Mouse (Mus musculus) C2C12 (cell line): ENCODE results near the gene Gm45140. TPM values are rescaled to one million over a fixed set of nuclear protein-coding genes. Genes with fewer than 3 reads are reported as not detected.
A peak's percentile ranks its signal among the peaks of the same experiment; 100 is the strongest.

Source experiments
- H3K27me3 ChIP-seq: one replicate; pipeline ENCODE4 v1.6.1; 2011; ENCODE audit not compliant: control insufficient read depth, insufficient read depth, insufficient read length
- H3K36me3 ChIP-seq: one replicate; pipeline ENCODE4 v1.6.1; 2011; ENCODE audit not compliant: control insufficient read depth, insufficient read depth
- H3K4me3 ChIP-seq: one replicate; pipeline ENCODE4 v1.5.1; 2011; ENCODE audit warnings: mild to moderate bottlenecking, control low read depth; ENCODE audit not compliant: poor library complexity, insufficient read depth, severe bottlenecking
- H3K79me2 ChIP-seq: one replicate; pipeline ENCODE4 v1.6.1; 2011; ENCODE audit not compliant: control insufficient read depth, insufficient read depth
- H3K79me3 ChIP-seq: one replicate; pipeline ENCODE4 v1.6.1; 2011; ENCODE audit warnings: low read depth, control low read depth
- H3ac ChIP-seq: one replicate; pipeline ENCODE3; 2011; ENCODE audit warnings: low read depth; ENCODE audit not compliant: control insufficient read depth, insufficient read length
- CEBPB ChIP-seq: IDR thresholded peaks from one replicate; pipeline ENCODE4 v1.6.1; 2011; ENCODE audit warnings: low read depth, mild to moderate bottlenecking, control low read depth, moderate library complexity
- CTCF ChIP-seq: IDR thresholded peaks from one replicate; pipeline ENCODE4 v1.5.1; 2011; ENCODE audit not compliant: control insufficient read depth, insufficient read depth, insufficient read length
- FOSL1 ChIP-seq: IDR thresholded peaks from one replicate; pipeline ENCODE4 v1.8.0; 2011; ENCODE audit warnings: mild to moderate bottlenecking, low read length; ENCODE audit not compliant: poor library complexity, insufficient read depth, severe bottlenecking
- MAX ChIP-seq: IDR thresholded peaks from one replicate; pipeline ENCODE4 v1.6.1; 2011; ENCODE audit warnings: mild to moderate bottlenecking, control low read depth
- MYOD1 ChIP-seq: IDR thresholded peaks from one replicate; pipeline ENCODE4 v1.6.1; 2011; ENCODE audit warnings: low read depth; ENCODE audit not compliant: control insufficient read depth, insufficient read length
- MYOG ChIP-seq: IDR thresholded peaks from one replicate; pipeline ENCODE4 v1.6.1; 2011; ENCODE audit not compliant: control insufficient read depth, insufficient read length; ENCODE audit errors: extremely low read depth
- USF1 ChIP-seq: IDR thresholded peaks from one replicate; pipeline ENCODE4 v1.6.1; 2011; ENCODE audit warnings: low read depth, mild to moderate bottlenecking, control low read depth, moderate library complexity
- polyA plus RNA-seq: library from polyadenylated mRNA; unstranded; fragments of >200 nt; fragmentation: generic; extraction: Trizol; gene quantifications from one replicate; pipeline ENCODE4 v1.2.1, GENCODE M21; 2012; ENCODE audit warnings: missing spikeins

The Gm45140 gene
- polyA plus RNA-seq, 1 experiment: 2.3 TPM

DNA sequence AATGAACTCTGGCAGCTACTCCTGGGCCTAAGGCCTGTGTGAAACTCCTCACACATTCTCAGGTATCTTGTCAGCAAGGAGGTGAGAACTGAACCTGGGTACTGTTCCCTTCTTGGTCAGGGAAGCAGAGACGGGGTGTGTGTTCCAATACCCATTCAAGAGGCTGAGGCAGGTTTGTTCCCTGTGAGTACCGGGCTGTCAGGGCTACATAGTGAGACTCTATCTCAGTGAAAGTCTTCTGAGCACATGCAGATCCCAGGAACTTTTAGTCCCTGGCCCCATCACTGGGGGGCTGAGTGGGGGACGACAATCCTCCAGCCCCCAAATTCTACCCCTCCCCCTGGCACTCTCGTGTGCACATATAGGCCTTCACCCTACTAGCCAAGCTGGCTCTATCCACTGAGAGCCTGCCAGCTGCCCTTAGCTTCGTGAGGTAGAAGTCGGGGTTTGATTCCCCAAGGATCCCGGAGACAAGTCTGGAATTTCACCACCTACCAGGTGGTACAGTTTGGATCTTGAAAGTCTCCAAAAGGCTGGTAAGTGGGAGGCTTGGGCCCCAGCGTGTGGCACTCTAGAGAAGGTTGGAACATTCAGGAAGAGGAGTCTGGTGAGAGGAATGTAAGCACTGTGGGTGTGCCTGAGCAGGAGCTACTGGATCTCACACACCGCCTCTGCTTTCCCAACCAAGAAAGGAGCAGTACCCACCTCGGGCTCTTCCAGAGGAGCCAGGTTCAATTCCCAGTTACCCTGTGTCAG lies 54.9 kb downstream of the Gm45140 start:
- H3K4me3 ChIP-seq: no peak overlapping the region
- no peaks in the 10 kb centered on the region for H3K27me3 ChIP-seq
- no peaks in the 10 kb centered on the region for H3K79me2 ChIP-seq
- no peaks in the 10 kb centered on the region for H3K36me3 ChIP-seq
- H3ac ChIP-seq: no peak overlapping the region
- TF ChIP-seq MYOG (no peak), MYOD1 (no peak), FOSL1 (no peak), USF1 (no peak), CTCF (no peak), MAX (no peak), CEBPB (no peak)
- H3K79me3 ChIP-seq: no peaks in the 10 kb centered on the region

GRCm38 (mm10) chr6:87779174-87780165 lies 56.1 kb downstream of the Gm45140 start:
- Histone ChIP-seq H3K36me3 (no peaks in the 10 kb centered on the region), H3K79me2 (no peaks in the 10 kb centered on the region), H3ac (no peak overlapping the region), H3K27me3 (no peaks in the 10 kb centered on the region), H3K4me3 (no peak overlapping the region), H3K79me3 (no peaks in the 10 kb centered on the region)
- peak; percentile 32 for TF ChIP-seq CTCF
- TF ChIP-seq MYOG: no peak
- no peak for TF ChIP-seq USF1

GRCm38 (mm10) chr6:87778294-87779173 lies 57.1 kb downstream of the Gm45140 start:
- no peaks in the 10 kb centered on the region for H3K27me3 ChIP-seq
- H3K79me2 ChIP-seq: no peaks in the 10 kb centered on the region
- no peaks in the 10 kb centered on the region for H3K36me3 ChIP-seq
- TF ChIP-seq MYOG (no peak), USF1 (no peak), FOSL1 (no peak), MAX (no peak), CTCF (no peak), CEBPB (no peak), MYOD1 (no peak)
- no peak overlapping the region for H3ac ChIP-seq
- no peaks in the 10 kb centered on the region for H3K79me3 ChIP-seq
- no peak overlapping the region for H3K4me3 ChIP-seq

DNA sequence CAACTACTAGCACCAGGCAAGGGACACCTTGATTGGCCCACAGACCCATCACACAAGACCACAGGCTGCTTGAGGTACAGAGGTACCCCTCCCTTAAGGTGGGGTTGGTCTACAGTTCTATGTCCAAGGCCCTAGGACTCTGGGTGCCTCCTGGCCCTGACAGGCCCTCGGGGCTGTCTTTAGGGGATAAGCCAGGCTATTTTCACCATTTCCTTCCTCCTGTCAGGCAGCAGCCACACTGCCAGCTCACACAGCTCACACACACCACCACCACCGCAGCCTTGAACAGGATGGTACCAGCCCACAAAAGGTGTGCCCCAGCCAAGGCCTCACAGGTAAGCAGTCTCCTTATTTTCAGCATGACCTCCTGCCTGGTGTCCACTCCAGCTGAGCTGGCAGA lies 57.8 kb downstream of the Gm45140 start, which contains the start of gene Gp9:
Gene Gp9 (plus strand): TSS at position 231 of the 400 bp plus-strand sequence.
- H3K4me3 ChIP-seq: no peak within 1 kb of the TSS
- no peaks in the 10 kb centered on the region for H3K79me3 ChIP-seq
- TF ChIP-seq CEBPB (no peak), CTCF (no peak), FOSL1 (no peak), MYOD1 (no peak), MYOG (no peak), MAX (no peak), USF1 (no peak)
- no peaks in the 10 kb centered on the region for H3K79me2 ChIP-seq
- H3K36me3 ChIP-seq: no peaks in the 10 kb centered on the region
- no peaks in the 10 kb centered on the region for H3K27me3 ChIP-seq
- H3ac ChIP-seq: no peak within 1 kb of the TSS

GRCm38 (mm10) chr6:87776663-87777062 lies 58.9 kb downstream of the Gm45140 start:
- no peaks in the 10 kb centered on the region for H3K27me3 ChIP-seq
- no peaks in the 10 kb centered on the region for H3K79me2 ChIP-seq
- H3K79me3 ChIP-seq: no peaks in the 10 kb centered on the region
- H3K4me3 ChIP-seq: no peak overlapping the region
- TF ChIP-seq MYOG (no peak), MYOD1 (no peak), CEBPB (no peak), FOSL1 (no peak), MAX (no peak)
- H3ac ChIP-seq: no peak overlapping the region
- no peaks in the 10 kb centered on the region for H3K36me3 ChIP-seq
